21 mouse cellular contexts compared by ENCODE assay signal in genomic region chr7:65786916-65787315, GRCm38 (mm10).
DNase-seq lines count a peak whose midpoint lies in the region; ATAC-seq and TF ChIP-seq lines count a peak whose summit lies in the region.
"Had no signal": no experiment of that assay in that cellular context is flagged by ENCODE, and none has a peak within 500 bp of the region (broad histone marks: within the 10 kb centered on the region; RNA-seq: fewer than 3 reads in every experiment).

No protein-coding gene starts in this region.

- H3K27me3 ChIP-seq in forebrain, embryonic 14.5 days (replicated peaks; ENCODE audit: control insufficient read depth, insufficient read depth, low read length): no peaks in the 10 kb centered on the region
- no peaks in the 10 kb centered on the region for H3K27me3 ChIP-seq in forebrain, postnatal 0 days (ENCODE audit: insufficient read depth, low read length)
- H3K27me3 ChIP-seq: embryonic facial prominence, embryonic 12.5 days; forebrain, embryonic 13.5 days; heart, embryonic 15.5 days; hindbrain, embryonic 13.5 days had no signal

- no peak overlapping the region for H3K27ac ChIP-seq in forebrain, embryonic 14.5 days (ENCODE audit: low read depth, low read length)
- H3K27ac ChIP-seq in forebrain, postnatal 0 days (ENCODE audit: low read depth, low read length): no peak overlapping the region
- H3K27ac ChIP-seq: embryonic facial prominence, embryonic 12.5 days; forebrain, embryonic 13.5 days; heart, adult 2 months; heart, embryonic 15.5 days; hindbrain, embryonic 13.5 days; hindbrain, postnatal 0 days had no signal

- 0% methylated on average over 2 of the region's 2 CpGs for WGBS in forebrain, embryonic 14.5 days
- 16% methylated on average over 2 of the region's 2 CpGs for WGBS in forebrain, postnatal 0 days

- H3K36me3 ChIP-seq in forebrain, embryonic 14.5 days (ENCODE audit: control insufficient read depth, insufficient read depth, low read length): no peaks in the 10 kb centered on the region
- H3K36me3 ChIP-seq in forebrain, postnatal 0 days (ENCODE audit: insufficient read depth): no peaks in the 10 kb centered on the region
- H3K36me3 ChIP-seq: embryonic facial prominence, embryonic 12.5 days; heart, embryonic 15.5 days; hindbrain, embryonic 13.5 days had no signal

- peak; percentile 25 for DNase-seq in embryo, embryonic 10.5 days (ENCODE audit: low spot score)
- no peak for DNase-seq in embryo, embryonic 11 days
- DNase-seq in forebrain, embryonic 14.5 days (ENCODE audit: low spot score): peak; percentile 32
- no peak for DNase-seq in forebrain, postnatal 0 days
- DNase-seq in Muller cell, postnatal 12 days (ENCODE audit: inconsistent ontology term): peak; percentile 61
- peak; percentile 41 for DNase-seq in retina, embryonic 14.5 days (ENCODE audit: low spot score)
- DNase-seq in lung, postnatal 10 days: no peak
- DNase-seq in thymus, postnatal 10 days (ENCODE audit: low spot score in 2 of 2): no peak
- DNase-seq: adrenal gland, postnatal 10 days; cerebellum, adult 2 months; cerebellum, postnatal 10 days; gastrocnemius, postnatal 14 days; heart, adult 2 months; heart, postnatal 14 days; kidney, adult 11 months had no signal

- no peaks in the 10 kb centered on the region for H3K9me3 ChIP-seq in forebrain, embryonic 14.5 days (replicated peaks; ENCODE audit: control insufficient read depth, low read length)
- no peaks in the 10 kb centered on the region for H3K9me3 ChIP-seq in forebrain, postnatal 0 days (ENCODE audit: low read length)
- H3K9me3 ChIP-seq: embryonic facial prominence, embryonic 12.5 days; forebrain, embryonic 13.5 days; heart, embryonic 15.5 days; hindbrain, embryonic 13.5 days had no signal

- H3K9ac ChIP-seq in forebrain, embryonic 14.5 days (ENCODE audit: low read length): no peak overlapping the region
- no peak overlapping the region for H3K9ac ChIP-seq in forebrain, postnatal 0 days
- H3K9ac ChIP-seq: embryonic facial prominence, embryonic 12.5 days; forebrain, embryonic 13.5 days; heart, embryonic 15.5 days; hindbrain, embryonic 13.5 days had no signal

- no peak for TF ChIP-seq CTCF in forebrain, postnatal 0 days (IDR thresholded peaks at IDR 0.05; ENCODE audit: low read depth)

- H3K4me1 ChIP-seq in forebrain, embryonic 14.5 days (ENCODE audit: control insufficient read depth, insufficient read depth, low read length): peaks cover 2% of the 10 kb centered on the region; the same call in 1 of the 2 replicates
- H3K4me1 ChIP-seq in forebrain, postnatal 0 days (ENCODE audit: insufficient read depth): no peaks in the 10 kb centered on the region
- H3K4me1 ChIP-seq: embryonic facial prominence, embryonic 12.5 days; heart, embryonic 15.5 days; hindbrain, embryonic 13.5 days had no signal

- H3K4me2 ChIP-seq in forebrain, embryonic 14.5 days (ENCODE audit: low read length): no peak overlapping the region
- H3K4me2 ChIP-seq in forebrain, postnatal 0 days (ENCODE audit: low read depth): no peak overlapping the region
- H3K4me2 ChIP-seq: embryonic facial prominence, embryonic 12.5 days; forebrain, embryonic 13.5 days; heart, embryonic 11.5 days; heart, embryonic 15.5 days; hindbrain, embryonic 13.5 days had no signal

- ATAC-seq in forebrain, embryonic 14.5 days: no peak
- ATAC-seq in forebrain, postnatal 0 days: no peak
- ATAC-seq: forebrain, embryonic 13.5 days; hindbrain, postnatal 0 days had no signal

- no peak overlapping the region for H3K4me3 ChIP-seq in forebrain, embryonic 14.5 days (ENCODE audit: low read depth, low read length)
- no peak overlapping the region for H3K4me3 ChIP-seq in forebrain, postnatal 0 days (ENCODE audit: low read depth, low read length)
- H3K4me3 ChIP-seq: embryonic facial prominence, embryonic 12.5 days; forebrain, embryonic 13.5 days; heart, adult 2 months; heart, embryonic 15.5 days; hindbrain, embryonic 13.5 days had no signal

Comparison
In these comparisons a context has a peak if more than half of its experiments do, and no peak if none do; other contexts are left out.
1. DNase-seq: peak in embryo, embryonic 10.5 days (single experiment), forebrain, embryonic 14.5 days (single experiment), Muller cell, postnatal 12 days (single experiment) and retina, embryonic 14.5 days (single experiment); none in embryo, embryonic 11 days (single experiment), forebrain, postnatal 0 days (single experiment), lung, postnatal 10 days (single experiment) and thymus, postnatal 10 days (0 of 2).